Mouse (Mus musculus): Measurements from ENCODE around the gene Tom1l2.

- TF ChIP-seq POLR2A (IDR thresholded peaks at IDR 0.05; ENCODE audit: low read depth, low read length): no peak
- no peak for TF ChIP-seq CTCF (conservative IDR thresholded peaks at IDR 0.05; ENCODE audit: insufficient read depth, insufficient read length, low read depth, low read length)
These were observed 21.8 kb upstream of the Tom1l2 start for GRCm38 (mm10) chr11:60374481-60374880.
